Mouse (Mus musculus) effector memory CD4-positive, alpha-beta T cell, adult 5 months (primary cell): ENCODE measurements around the gene Gm1330. TPM values are rescaled to one million over a fixed set of nuclear protein-coding genes. Genes with fewer than 3 reads are reported as not detected.

Experiments used
- polyA plus RNA-seq: library from polyadenylated mRNA; unstranded; fragments of 100-300 nt; shearing (Covaris generic); gene quantifications from one replicate; pipeline ENCODE4 v1.2.1, GENCODE M21; 2017

The Gm1330 gene
- not detected for polyA plus RNA-seq

DNA sequence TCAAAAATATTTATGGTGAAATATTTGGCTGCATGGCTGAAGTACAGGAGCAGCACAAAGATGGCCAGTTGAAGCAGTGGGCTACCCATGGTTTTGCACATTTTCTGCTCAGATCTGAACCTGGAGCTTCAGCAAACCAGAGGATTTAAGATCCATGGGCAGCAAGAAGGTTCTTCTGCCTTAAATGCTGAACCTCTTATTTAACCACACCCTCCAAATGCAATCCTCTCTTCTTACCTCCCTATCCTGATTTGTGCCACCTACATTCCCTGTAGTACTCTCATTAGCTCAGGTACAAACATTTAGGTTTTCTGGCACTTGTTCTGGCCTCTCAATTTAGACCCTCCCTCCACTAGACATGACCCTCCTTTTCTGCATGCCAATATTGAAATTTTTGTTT is at the start of gene Gm1330:
Gene Gm1330, minus strand, starts transcription at position 101 of the 400 bp plus-strand sequence.

DNA sequence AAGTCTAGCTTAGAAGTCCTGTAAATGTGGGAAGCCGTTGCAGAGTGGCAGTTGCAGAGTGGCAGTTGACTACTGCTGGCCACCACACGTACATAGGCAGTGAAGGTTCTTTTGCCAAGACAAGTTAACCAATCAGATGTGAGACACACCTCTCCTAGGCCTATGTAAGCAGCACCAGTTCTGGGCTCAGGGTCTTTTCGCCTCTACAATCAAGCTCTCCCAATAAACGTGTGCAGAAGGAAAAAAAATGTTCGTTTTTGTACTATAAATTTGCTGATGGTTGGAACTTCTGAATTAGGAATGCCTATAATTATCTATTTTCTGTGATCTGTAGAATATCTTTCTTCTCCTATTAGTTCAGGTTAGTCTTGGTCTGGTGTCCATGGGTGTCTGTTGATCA is 14.1 kb upstream of the Gm1330 start, which contains the start of gene Gm10750:
Gene Gm10750, minus strand, starts transcription at position 101 of the 400 bp plus-strand sequence.

Other genes with a start within 250 kb of the Gm1330 start
- not detected for gene Cst11, start 231.8 kb downstream of the Gm1330 start, polyA plus RNA-seq
- not detected for gene 8030411F24Rik, start 221.2 kb downstream of the Gm1330 start, polyA plus RNA-seq
- not detected for gene Cst12, start 213.9 kb downstream of the Gm1330 start, polyA plus RNA-seq
- gene Cst8, start 204.5 kb downstream of the Gm1330 start, polyA plus RNA-seq: not detected
- gene Cst13, start 183.2 kb downstream of the Gm1330 start, polyA plus RNA-seq: not detected
- not detected for gene Cst9, start 168.1 kb downstream of the Gm1330 start, polyA plus RNA-seq
- not detected for gene 9230104L09Rik, start 138.2 kb downstream of the Gm1330 start, polyA plus RNA-seq
- gene Cst3, start 127.6 kb downstream of the Gm1330 start, polyA plus RNA-seq: 92.0 TPM
- gene Gm10750, start 14.0 kb upstream of the Gm1330 start, polyA plus RNA-seq: not detected